Mouse (Mus musculus) thymus, adult 2 months (tissue): ENCODE measurements at regions not wholly inside any gene's neighbourhood (a gene's known extent, or its start where the extent isn't known, plus 50 kb on each side); places are given as distances from the start of the nearest gene placed in this dataset.

Experiments used
- DNase-seq: peaks from one replicate; pipeline ENCODE4 v3.0.0; 2021
- H3K27ac ChIP-seq: fragments of 200-500 bp; 2 replicates; pipeline ENCODE4 v1.5.1; 2012; ENCODE audit warnings: low read length, control low read depth; ENCODE audit not compliant: control insufficient read depth, insufficient read depth
- H3K27me3 ChIP-seq: fragments of 200-500 bp; 2 replicates; pipeline ENCODE4 v1.6.1; 2012; ENCODE audit warnings: mild to moderate bottlenecking, low read length, moderate library complexity, mixed read lengths; ENCODE audit not compliant: control insufficient read depth, insufficient read depth
- H3K36me3 ChIP-seq: fragments of 200-500 bp; 2 replicates; pipeline ENCODE4 v1.6.1; 2012; ENCODE audit warnings: mild to moderate bottlenecking, low read length, moderate library complexity; ENCODE audit not compliant: control insufficient read depth, insufficient read depth
- H3K4me1 ChIP-seq: fragments of 200-500 bp; replicated peaks from 2 replicates; pipeline ENCODE4 v1.6.1; 2012; ENCODE audit warnings: low read length; ENCODE audit not compliant: control insufficient read depth, insufficient read depth
- H3K4me3 ChIP-seq: fragments of 200-500 bp; 2 replicates; pipeline ENCODE4 v1.5.1; 2012; ENCODE audit warnings: mild to moderate bottlenecking, low read length, control low read depth, moderate library complexity; ENCODE audit not compliant: control insufficient read depth, insufficient read depth
- CTCF ChIP-seq: fragments of 200-500 bp; IDR thresholded peaks from 2 replicates; pipeline ENCODE4 v1.5.1; 2012; ENCODE audit warnings: mild to moderate bottlenecking, control low read depth, low read length, moderate library complexity, borderline replicate concordance; ENCODE audit not compliant: control insufficient read depth, poor library complexity, insufficient read depth; ENCODE audit errors: extremely low read depth
- POLR2A ChIP-seq: fragments of 200-500 bp; IDR thresholded peaks from 2 replicates; pipeline ENCODE4 v1.6.1; 2012; ENCODE audit warnings: mild to moderate bottlenecking, low read length, control low read depth, moderate library complexity; ENCODE audit not compliant: control insufficient read depth, poor library complexity, insufficient read depth; ENCODE audit errors: extremely low read depth
- WGBS: fragments of 180-500 bp; shearing (Covaris S2); methylation state at CpG from one replicate; pipeline ENCODE4 v1.1.7; 2018; 5-methylcytosine and 5-hydroxymethylcytosine counted together

DNA sequence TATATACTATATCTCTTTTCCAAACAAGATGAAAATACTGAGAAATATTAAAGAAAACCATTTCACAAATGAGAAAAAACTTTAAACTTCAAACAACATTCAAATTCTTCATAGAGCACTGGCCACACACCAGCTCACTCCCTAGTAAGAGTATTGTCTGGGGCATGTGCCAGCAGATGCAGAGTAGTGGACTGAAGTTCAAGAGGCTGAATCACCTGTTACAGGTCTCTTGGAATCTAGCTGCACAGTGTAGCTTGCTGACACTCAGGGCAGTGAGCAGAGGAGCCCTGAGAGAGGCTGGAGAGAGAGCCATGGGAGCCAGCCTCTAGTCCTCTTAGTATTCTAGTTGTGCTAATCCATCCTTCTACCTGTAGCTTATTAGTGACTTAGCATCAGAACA lies 208.4 kb downstream of the Cd83 start:
- H3K4me3 ChIP-seq, result no peak overlapping the region
- no peaks in the 10 kb centered on the region for H3K36me3 ChIP-seq
- TF ChIP-seq POLR2A (no peak), CTCF (no peak)
- DNase-seq, result no peak
- no peaks in the 10 kb centered on the region for H3K27me3 ChIP-seq
- no peak overlapping the region for H3K27ac ChIP-seq
- no peaks in the 10 kb centered on the region for H3K4me1 ChIP-seq

DNA sequence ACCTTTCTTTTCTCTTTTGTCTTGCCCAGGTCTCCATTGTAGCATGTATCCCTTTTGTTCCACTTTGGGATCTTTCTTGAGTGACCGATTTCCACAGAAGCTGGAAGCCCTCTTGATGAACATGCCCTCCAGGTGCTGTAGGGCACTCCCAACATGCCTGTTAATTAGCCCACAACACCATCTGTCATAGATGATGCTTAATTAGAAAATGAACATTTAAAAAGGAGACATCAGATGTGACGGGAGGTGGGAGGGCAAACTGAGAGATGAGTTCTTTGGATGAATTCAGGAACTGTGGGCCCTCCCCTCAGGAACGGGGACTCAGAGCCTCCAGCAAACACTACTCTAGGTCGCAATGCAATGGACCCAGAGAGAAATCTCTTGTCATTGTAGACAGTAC lies 209.8 kb downstream of the Cd83 start:
- 97% methylated on average over 4 of the region's 4 CpGs for WGBS
- H3K27me3 ChIP-seq, result no peaks in the 10 kb centered on the region
- H3K36me3 ChIP-seq, result no peaks in the 10 kb centered on the region
- H3K4me3 ChIP-seq, result no peak overlapping the region
- no peak for DNase-seq
- TF ChIP-seq CTCF, result no peak
- no peak for TF ChIP-seq POLR2A
- no peaks in the 10 kb centered on the region for H3K4me1 ChIP-seq
- no peak overlapping the region for H3K27ac ChIP-seq

DNA sequence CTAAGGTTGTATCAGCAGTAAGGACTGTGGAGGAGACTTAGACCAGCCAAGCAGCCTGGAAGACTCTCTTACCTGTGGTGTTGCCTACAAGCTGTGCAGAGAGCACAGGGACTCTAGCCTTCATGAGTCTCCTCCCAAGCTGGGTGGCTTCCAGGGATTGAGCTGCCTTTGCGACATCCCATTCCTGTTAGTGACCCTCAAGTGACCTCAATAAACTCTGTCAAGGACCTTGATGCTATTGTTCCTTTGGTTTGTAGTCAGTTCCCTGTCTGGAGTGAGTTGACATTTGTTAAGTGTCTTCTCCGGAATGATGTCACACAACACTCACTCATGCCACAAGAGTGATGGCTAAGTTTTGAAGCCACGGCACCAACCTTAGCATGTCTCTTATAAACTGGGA lies 211.0 kb downstream of the Cd83 start:
- TF ChIP-seq POLR2A (no peak), CTCF (no peak)
- Histone ChIP-seq H3K27ac (no peak overlapping the region), H3K4me1 (no peaks in the 10 kb centered on the region), H3K4me3 (no peak overlapping the region), H3K27me3 (no peaks in the 10 kb centered on the region), H3K36me3 (no peaks in the 10 kb centered on the region)
- 94% methylated on average over 3 of the region's 3 CpGs for WGBS
- no peak for DNase-seq

DNA sequence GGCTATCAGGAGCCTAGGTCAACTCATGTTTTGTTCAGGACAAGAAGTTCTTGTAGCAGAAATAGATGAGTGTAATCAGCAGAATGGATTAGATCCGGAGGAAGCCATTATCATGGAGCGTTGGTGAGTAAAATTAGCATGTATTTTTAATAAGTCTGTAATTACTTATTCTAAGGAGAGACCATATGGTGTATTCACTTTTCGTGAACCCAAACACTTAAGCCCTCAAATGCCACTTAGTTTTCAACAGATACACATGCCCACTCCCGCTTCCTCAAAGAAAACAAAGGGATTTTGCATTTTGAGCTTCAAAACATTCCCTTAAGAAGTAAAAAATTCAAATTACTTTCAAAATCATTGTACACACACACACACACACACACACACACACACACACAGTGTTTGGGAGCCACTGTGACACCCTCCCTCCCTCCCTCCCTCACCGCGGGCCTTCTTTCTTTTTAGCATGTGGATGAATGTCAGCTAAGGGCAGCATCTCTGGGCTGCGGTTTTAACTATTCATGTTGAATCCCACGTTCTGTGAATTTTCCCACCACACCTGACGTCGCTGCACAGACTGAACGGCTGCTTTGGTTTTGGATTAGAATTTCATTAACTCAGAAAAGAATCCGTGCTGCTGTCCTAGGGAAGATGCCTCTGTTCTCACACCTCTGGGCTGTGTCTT lies 217.4 kb downstream of the Cd83 start:
- Histone ChIP-seq H3K27ac (no peak overlapping the region), H3K27me3 (no peaks in the 10 kb centered on the region), H3K4me3 (no peak overlapping the region), H3K36me3 (no peaks in the 10 kb centered on the region), H3K4me1 (no peaks in the 10 kb centered on the region)
- no peak for DNase-seq
- TF ChIP-seq POLR2A, result no peak
- WGBS, result 94% methylated on average over 12 of the region's 12 CpGs

DNA sequence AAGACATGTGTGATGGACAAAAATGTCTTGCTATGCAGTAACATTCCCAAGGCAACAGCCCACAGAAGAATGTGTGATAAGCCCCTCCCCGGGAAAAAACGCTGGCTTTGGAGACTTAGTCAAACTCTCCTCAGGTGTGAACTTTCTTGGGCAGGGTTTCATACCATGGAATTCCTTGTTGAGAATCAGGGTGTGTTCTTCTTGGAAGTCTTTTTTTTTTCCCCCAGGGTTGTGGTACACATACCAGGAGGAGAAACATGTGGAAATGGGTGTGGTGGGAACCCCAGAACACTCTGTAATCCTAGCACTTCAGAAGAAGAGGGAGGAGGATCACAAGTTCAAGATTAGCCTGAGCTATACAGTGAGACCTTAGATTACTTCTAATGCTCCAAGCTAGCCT lies 228.3 kb downstream of the Cd83 start:
- no peak for DNase-seq
- TF ChIP-seq CTCF, result no peak
- TF ChIP-seq POLR2A, result no peak
- Histone ChIP-seq H3K4me1 (0 out of 2 replicates have a peak, but pooled peaks cover 3% of the 10 kb centered on the region), H3K36me3 (no peaks in the 10 kb centered on the region), H3K4me3 (no peak overlapping the region), H3K27ac (no peak overlapping the region), H3K27me3 (no peaks in the 10 kb centered on the region)
- WGBS, result 93% methylated on average over 2 of the region's 2 CpGs

DNA sequence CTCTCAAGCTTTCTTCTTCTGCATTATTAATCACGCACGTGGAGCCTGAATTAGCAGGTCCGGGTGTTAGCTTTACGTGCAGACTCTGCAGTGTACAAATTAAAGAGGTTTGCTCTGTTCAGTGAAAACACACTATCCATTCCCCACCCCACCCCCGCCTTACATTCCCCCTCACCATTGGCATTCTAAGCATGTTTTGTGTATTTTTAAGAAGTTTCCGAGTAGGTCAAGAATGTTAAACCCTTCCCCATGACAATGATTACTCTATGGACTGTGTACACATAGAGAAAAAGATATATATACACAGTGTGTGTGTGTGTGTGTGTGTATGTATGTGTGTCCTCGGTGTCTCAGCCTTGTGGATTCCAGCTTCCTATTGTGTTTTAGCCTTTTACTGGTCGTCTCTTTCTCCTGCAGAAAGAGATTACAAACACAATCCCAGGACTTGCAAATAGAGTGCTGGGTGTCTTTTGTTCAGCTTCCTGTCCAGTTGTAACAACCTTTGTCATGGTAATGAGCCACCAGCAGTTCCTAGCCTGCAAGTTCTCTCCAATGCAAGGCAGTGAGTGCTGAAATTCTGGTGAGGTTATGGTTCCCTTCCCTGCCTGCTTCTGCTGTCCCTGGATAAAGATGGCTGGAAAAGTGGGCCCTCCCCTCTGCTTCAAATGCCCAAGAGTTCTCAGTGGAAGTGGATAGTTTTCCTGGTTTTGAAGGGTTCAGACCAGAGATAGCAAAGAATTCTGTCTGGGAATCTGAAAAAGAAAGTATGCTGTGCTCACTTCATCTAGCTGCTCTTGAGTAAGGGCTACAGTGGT lies 234.1 kb downstream of the Cd83 start:
- no peaks in the 10 kb centered on the region for H3K27me3 ChIP-seq
- no peak overlapping the region for H3K4me3 ChIP-seq
- no peak overlapping the region for H3K27ac ChIP-seq
- DNase-seq, result no peak
- peaks cover 1% of the 10 kb centered on the region; the same call in 1 of the 2 replicates for H3K4me1 ChIP-seq
- no peaks in the 10 kb centered on the region for H3K36me3 ChIP-seq
- 87% methylated on average over 8 of the region's 8 CpGs for WGBS
- TF ChIP-seq POLR2A (no peak), CTCF (no peak)

DNA sequence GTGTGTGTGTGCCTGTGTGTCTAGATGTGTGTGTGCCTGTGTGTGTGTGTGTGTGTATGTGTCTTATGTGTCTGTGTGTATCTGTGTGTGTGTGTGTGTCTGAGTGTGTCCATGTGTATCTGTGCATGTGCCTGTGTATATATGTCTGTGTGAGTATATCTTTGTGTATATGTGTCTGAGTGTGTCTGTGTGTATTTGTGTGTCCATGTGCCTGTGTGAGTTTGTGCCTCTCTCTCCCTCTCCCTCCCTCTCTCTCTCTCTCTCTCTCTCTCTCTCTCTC lies 234.7 kb downstream of the Cd83 start:
- Histone ChIP-seq H3K36me3 (no peaks in the 10 kb centered on the region), H3K27ac (no peak overlapping the region), H3K27me3 (no peaks in the 10 kb centered on the region), H3K4me1 (no peaks in the 10 kb centered on the region; the same call in 1 of the 2 replicates), H3K4me3 (no peak overlapping the region)
- TF ChIP-seq POLR2A, result no peak
- no peak for DNase-seq
